ENCODE assay signal across 1 mouse cellular context in genomic region chr4:88721791-88722721, GRCm38 (mm10).
TF ChIP-seq lines count a peak whose summit lies in the region.

Gene Gm26566, plus strand, starts transcription at chr4:88721805.
Gene Klhl9, minus strand, starts transcription at chr4:88722465.

TF ChIP-seq in MEL, 35 proteins besides CTCF, POLR2A, EP300 and RAD21 (continued from another document):
- TF ChIP-seq ZC3H11A (IDR thresholded peaks at IDR 0.05; ENCODE audit: low read depth, low read length) (no peak), JUND (IDR thresholded peaks at IDR 0.05; ENCODE audit: low read depth, low read length) (no peak), USF2 (IDR thresholded peaks at IDR 0.05; ENCODE audit: borderline replicate concordance in 1 of 2, insufficient read depth in 1 of 2, low read depth in 1 of 2, low read length in 2 of 2) (no peak), CHD1 (IDR thresholded peaks at IDR 0.05; ENCODE audit: low read depth, low read length) (no peak), SMC3 (IDR thresholded peaks at IDR 0.05; ENCODE audit: low read depth, low read length) (no peak), HCFC1 (IDR thresholded peaks at IDR 0.05; ENCODE audit: low read depth, low read length) (peak; percentile 83), ELF1 (IDR thresholded peaks at IDR 0.05; ENCODE audit: low read depth, low read length) (peak; percentile 67; the same call in 1 of the 2 replicates), KAT2A (conservative IDR thresholded peaks at IDR 0.05; ENCODE audit: low read depth, low read length) (peak; percentile 60), MYC (IDR thresholded peaks at IDR 0.05; ENCODE audit: low read depth, low read length) (no peak), MAX (IDR thresholded peaks at IDR 0.05; ENCODE audit: low read length) (no peak; the same call in 1 of the 2 replicates), BHLHE40 (IDR thresholded peaks at IDR 0.05; ENCODE audit: borderline replicate concordance, low read depth, low read length) (no peak), E2F4 (IDR thresholded peaks at IDR 0.05; ENCODE audit: borderline replicate concordance, low read depth, low read length) (no peak), GATA1 (IDR thresholded peaks at IDR 0.05; ENCODE audit: low read depth, low read length) (no peak), CHD2 (IDR thresholded peaks at IDR 0.05; ENCODE audit: low read length) (0 out of 2 replicates have a peak, but pooled peaks have one; percentile 27)
